Mouse (Mus musculus) liver, adult 2 months (tissue): ENCODE results near the gene Acer1.

Source experiments
- CTCF ChIP-seq: fragments of 200-500 bp; IDR thresholded peaks from 2 replicates; pipeline ENCODE4 v1.5.1; 2011; ENCODE audit warnings: low read depth, low read length, control low read depth
- POLR2A ChIP-seq: fragments of 200-500 bp; IDR thresholded peaks from 2 replicates; pipeline ENCODE4 v1.6.1; 2011; ENCODE audit warnings: low read length, control low read depth; ENCODE audit not compliant: insufficient read depth; ENCODE audit errors: extremely low read depth

GRCm38 (mm10) chr17:56925998-56926397, 55.9 kb downstream of the Acer1 start:
- TF ChIP-seq CTCF: no peak
- no peak for TF ChIP-seq POLR2A
